Mouse (Mus musculus) liver, embryonic 12.5 days (tissue): ENCODE measurements around the gene Tatdn2. TPM values are rescaled to one million over a fixed set of nuclear protein-coding genes. Genes with fewer than 3 reads are reported as not detected.

Source experiments
- ATAC-seq: fragments of 200-750 bp; cut with Nextera tagmentation; 2 replicates; pipeline ENCODE4 v1.8.0; 2017; ENCODE audit warnings: moderate number of reproducible peaks, mild to moderate bottlenecking, moderate library complexity
- H3K27ac ChIP-seq: fragments of 300-500 bp; sonication (generic); 2 replicates; pipeline ENCODE4 v1.5.1; 2016; ENCODE audit warnings: mild to moderate bottlenecking
- H3K27me3 ChIP-seq: fragments of 300-500 bp; sonication (generic); replicated peaks from 2 replicates; pipeline ENCODE4 v1.6.1; 2016; ENCODE audit warnings: mild to moderate bottlenecking, moderate library complexity
- H3K36me3 ChIP-seq: fragments of 300-500 bp; sonication (generic); 2 replicates; pipeline ENCODE4 v1.6.1; 2016; ENCODE audit warnings: mild to moderate bottlenecking, moderate library complexity
- H3K4me1 ChIP-seq: fragments of 300-500 bp; sonication (generic); 2 replicates; pipeline ENCODE4 v1.6.1; 2016
- H3K4me2 ChIP-seq: fragments of 300-500 bp; sonication (generic); 2 replicates; pipeline ENCODE4 v1.6.1; 2016; ENCODE audit warnings: mild to moderate bottlenecking, moderate library complexity
- H3K4me3 ChIP-seq: fragments of 300-500 bp; sonication (generic); 2 replicates; pipeline ENCODE4 v1.5.1; 2016; ENCODE audit warnings: mild to moderate bottlenecking, moderate library complexity
- H3K9ac ChIP-seq: fragments of 300-500 bp; sonication (generic); 2 replicates; pipeline ENCODE4 v1.6.1; 2016; ENCODE audit warnings: mild to moderate bottlenecking, moderate library complexity
- H3K9me3 ChIP-seq: fragments of 300-500 bp; sonication (generic); replicated peaks from 2 replicates; pipeline ENCODE4 v1.6.1; 2016; ENCODE audit warnings: mild to moderate bottlenecking, moderate library complexity
- WGBS: fragments of 180-500 bp; shearing (Covaris S2); methylation state at CpG from one replicate; pipeline ENCODE4 v1.1.7; 2016; ENCODE audit not compliant: insufficient replicate concordance; 5-methylcytosine and 5-hydroxymethylcytosine counted together
- polyA plus RNA-seq: library from polyadenylated mRNA; unstranded; fragments of >200 nt; fragmentation: Nextera tagmentation; extraction: Ambion mirVana; gene quantifications from 2 replicates; pipeline ENCODE4 v1.2.1, GENCODE M21; 2016

Gene Tatdn2
- polyA plus RNA-seq: 1.3 TPM in 2 replicates

- peak; percentile 95 for ATAC-seq
- H3K27ac ChIP-seq: peak within 1 kb of the TSS; percentile 99
- no peaks in the 10 kb centered on the region for H3K9me3 ChIP-seq
- peak within 1 kb of the TSS; percentile 96 for H3K4me3 ChIP-seq
- peaks cover 62% of the 10 kb centered on the region for H3K36me3 ChIP-seq
- peak within 1 kb of the TSS; percentile 94 for H3K4me2 ChIP-seq
- peak within 1 kb of the TSS; percentile 92 for H3K9ac ChIP-seq
- H3K4me1 ChIP-seq: peaks cover 85% of the 10 kb centered on the region
- no peaks in the 10 kb centered on the region for H3K27me3 ChIP-seq
- under 1% methylated on average over 57 of the region's 58 CpGs for WGBS
Observed at GRCm38 (mm10) chr6:113696582-113697221, at the start of gene Tatdn2. TSS of gene Tatdn2 (plus strand) at chr6:113697050.

GRCm38 (mm10) chr6:113649346-113650196, 47.3 kb upstream of the Tatdn2 start:
- 70% methylated on average over 7 of the region's 7 CpGs for WGBS
- Histone ChIP-seq H3K36me3 (0 out of 2 replicates have a peak, but pooled peaks cover 16% of the 10 kb centered on the region), H3K27ac (peak overlapping the region; percentile 20; the same call in 1 of the 2 replicates), H3K4me1 (peaks cover 42% of the 10 kb centered on the region), H3K9me3 (no peaks in the 10 kb centered on the region), H3K4me3 (no peak overlapping the region), H3K9ac (no peak overlapping the region), H3K27me3 (no peaks in the 10 kb centered on the region), H3K4me2 (no peak overlapping the region)
- ATAC-seq: no peak

GRCm38 (mm10) chr6:113650197-113650640, 46.6 kb upstream of the Tatdn2 start:
- H3K27me3 ChIP-seq: no peaks in the 10 kb centered on the region
- ATAC-seq: no peak
- peaks cover 48% of the 10 kb centered on the region for H3K4me1 ChIP-seq
- 0 out of 2 replicates have a peak, but pooled peaks cover 16% of the 10 kb centered on the region for H3K36me3 ChIP-seq
- H3K4me2 ChIP-seq: no peak overlapping the region
- peak overlapping the region; percentile 20; the same call in 1 of the 2 replicates for H3K27ac ChIP-seq
- WGBS: 45% methylated on average over 4 of the region's 4 CpGs
- H3K9me3 ChIP-seq: no peaks in the 10 kb centered on the region
- no peak overlapping the region for H3K9ac ChIP-seq
- H3K4me3 ChIP-seq: no peak overlapping the region

GRCm38 (mm10) chr6:113651626-113652025, 45.2 kb upstream of the Tatdn2 start:
- H3K27ac ChIP-seq: peak overlapping the region; percentile 15; the same call in 1 of the 2 replicates
- ATAC-seq: peak; percentile 75
- peak overlapping the region; percentile 22 for H3K4me2 ChIP-seq
- H3K4me1 ChIP-seq: peaks cover 48% of the 10 kb centered on the region
- WGBS: 43% methylated on average over 3 of the region's 3 CpGs
- no peak overlapping the region for H3K4me3 ChIP-seq
- 0 out of 2 replicates have a peak, but pooled peaks cover 16% of the 10 kb centered on the region for H3K36me3 ChIP-seq
- H3K9ac ChIP-seq: peak overlapping the region; percentile 40; the same call in 1 of the 2 replicates
- no peaks in the 10 kb centered on the region for H3K27me3 ChIP-seq
- no peaks in the 10 kb centered on the region for H3K9me3 ChIP-seq

- Histone ChIP-seq H3K27ac (no peak overlapping the region), H3K4me1 (peaks cover 45% of the 10 kb centered on the region), H3K4me2 (no peak overlapping the region), H3K27me3 (no peaks in the 10 kb centered on the region), H3K9me3 (no peaks in the 10 kb centered on the region), H3K36me3 (0 out of 2 replicates have a peak, but pooled peaks cover 4% of the 10 kb centered on the region), H3K4me3 (no peak overlapping the region), H3K9ac (no peak overlapping the region)
- WGBS: 80% methylated on average over 7 of the region's 7 CpGs
- ATAC-seq: no peak
Observed at GRCm38 (mm10) chr6:113653551-113653950, 43.3 kb upstream of the Tatdn2 start.

GRCm38 (mm10) chr6:113654102-113654501, 42.7 kb upstream of the Tatdn2 start:
- Histone ChIP-seq H3K9ac (no peak overlapping the region), H3K4me2 (no peak overlapping the region), H3K27ac (no peak overlapping the region), H3K9me3 (no peaks in the 10 kb centered on the region), H3K4me3 (no peak overlapping the region), H3K36me3 (0 out of 2 replicates have a peak, but pooled peaks cover 4% of the 10 kb centered on the region), H3K27me3 (no peaks in the 10 kb centered on the region), H3K4me1 (peaks cover 41% of the 10 kb centered on the region)
- ATAC-seq: no peak
- WGBS: 33% methylated on average over 8 of the region's 8 CpGs

- Histone ChIP-seq H3K4me1 (peaks cover 43% of the 10 kb centered on the region), H3K36me3 (0 out of 2 replicates have a peak, but pooled peaks cover 4% of the 10 kb centered on the region), H3K4me2 (no peak overlapping the region), H3K4me3 (no peak overlapping the region), H3K27me3 (no peaks in the 10 kb centered on the region), H3K27ac (no peak overlapping the region), H3K9ac (no peak overlapping the region), H3K9me3 (no peaks in the 10 kb centered on the region)
- ATAC-seq: no peak
- 65% methylated on average over 16 of the region's 16 CpGs for WGBS
Observed at GRCm38 (mm10) chr6:113654753-113655397, 42.0 kb upstream of the Tatdn2 start.

GRCm38 (mm10) chr6:113655475-113655874, 41.4 kb upstream of the Tatdn2 start:
- 81% methylated on average over 3 of the region's 3 CpGs for WGBS
- H3K27ac ChIP-seq: no peak overlapping the region
- no peaks in the 10 kb centered on the region for H3K27me3 ChIP-seq
- no peak overlapping the region for H3K4me2 ChIP-seq
- H3K4me1 ChIP-seq: peaks cover 44% of the 10 kb centered on the region
- no peaks in the 10 kb centered on the region for H3K9me3 ChIP-seq
- 0 out of 2 replicates have a peak, but pooled peaks cover 4% of the 10 kb centered on the region for H3K36me3 ChIP-seq
- no peak overlapping the region for H3K4me3 ChIP-seq
- no peak for ATAC-seq
- no peak overlapping the region for H3K9ac ChIP-seq

GRCm38 (mm10) chr6:113656847-113657246, 40.0 kb upstream of the Tatdn2 start:
- Histone ChIP-seq H3K4me2 (no peak overlapping the region), H3K4me1 (peaks cover 48% of the 10 kb centered on the region), H3K27me3 (no peaks in the 10 kb centered on the region), H3K36me3 (0 out of 2 replicates have a peak, but pooled peaks cover 4% of the 10 kb centered on the region), H3K9me3 (no peaks in the 10 kb centered on the region), H3K9ac (no peak overlapping the region), H3K27ac (no peak overlapping the region), H3K4me3 (no peak overlapping the region)
- no peak for ATAC-seq
- WGBS: 82% methylated on average over 6 of the region's 6 CpGs

- H3K27me3 ChIP-seq: no peaks in the 10 kb centered on the region
- H3K4me3 ChIP-seq: no peak overlapping the region
- no peak overlapping the region for H3K27ac ChIP-seq
- WGBS: 30% methylated on average over 3 of the region's 3 CpGs
- peaks cover 43% of the 10 kb centered on the region for H3K4me1 ChIP-seq
- H3K9ac ChIP-seq: no peak overlapping the region
- ATAC-seq: no peak
- no peak overlapping the region for H3K4me2 ChIP-seq
- peaks cover 5% of the 10 kb centered on the region for H3K9me3 ChIP-seq
- peaks cover 10% of the 10 kb centered on the region for H3K36me3 ChIP-seq
Observed at GRCm38 (mm10) chr6:113658226-113658625, 38.6 kb upstream of the Tatdn2 start.

GRCm38 (mm10) chr6:113659648-113660491, 37.0 kb upstream of the Tatdn2 start:
- 63% methylated on average over 8 of the region's 8 CpGs for WGBS

More at GRCm38 (mm10) chr6:113659648-113660491, 37.0 kb upstream of the Tatdn2 start:
- ATAC-seq: no peak
- Histone ChIP-seq H3K36me3 (peaks cover 7% of the 10 kb centered on the region), H3K4me2 (no peak overlapping the region), H3K27ac (peak overlapping the region; percentile 22; the same call in 1 of the 2 replicates), H3K27me3 (no peaks in the 10 kb centered on the region), H3K4me1 (peaks cover 35% of the 10 kb centered on the region), H3K4me3 (no peak overlapping the region), H3K9ac (no peak overlapping the region), H3K9me3 (peaks cover 5% of the 10 kb centered on the region)
